Mouse (Mus musculus) lung, adult 18-20 months (tissue): ENCODE data around the gene Grxcr1.

Experiments used
- DNase-seq, 2 experiments: peaks; one replicate each; pipeline ENCODE4 v3.0.0; 2022; ENCODE audit warnings: mixed read lengths in 2 of 2

Gene Grxcr1

DNA sequence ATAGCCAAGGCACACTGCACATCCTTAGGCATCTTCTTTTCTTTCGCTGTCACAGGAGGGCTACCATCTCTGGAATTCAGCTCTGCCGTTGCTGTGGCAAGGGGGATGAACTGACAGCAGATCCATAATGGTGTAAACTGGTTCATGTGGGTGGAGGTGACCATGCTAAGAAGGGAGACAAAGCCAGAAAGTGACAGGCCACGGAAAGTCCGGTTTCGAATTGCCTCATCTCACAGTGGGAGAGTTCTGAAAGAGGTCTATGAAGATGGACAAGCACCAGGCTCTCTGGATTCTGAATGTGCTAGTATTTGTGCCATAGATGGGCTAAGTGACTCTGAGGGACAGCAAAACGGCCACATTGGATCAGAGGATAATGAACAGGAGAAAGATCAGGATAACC lies at the start of gene Grxcr1:
Gene Grxcr1 (plus strand): TSS at position 92 of the 400 bp plus-strand sequence.
- DNase-seq = no peak

DNA sequence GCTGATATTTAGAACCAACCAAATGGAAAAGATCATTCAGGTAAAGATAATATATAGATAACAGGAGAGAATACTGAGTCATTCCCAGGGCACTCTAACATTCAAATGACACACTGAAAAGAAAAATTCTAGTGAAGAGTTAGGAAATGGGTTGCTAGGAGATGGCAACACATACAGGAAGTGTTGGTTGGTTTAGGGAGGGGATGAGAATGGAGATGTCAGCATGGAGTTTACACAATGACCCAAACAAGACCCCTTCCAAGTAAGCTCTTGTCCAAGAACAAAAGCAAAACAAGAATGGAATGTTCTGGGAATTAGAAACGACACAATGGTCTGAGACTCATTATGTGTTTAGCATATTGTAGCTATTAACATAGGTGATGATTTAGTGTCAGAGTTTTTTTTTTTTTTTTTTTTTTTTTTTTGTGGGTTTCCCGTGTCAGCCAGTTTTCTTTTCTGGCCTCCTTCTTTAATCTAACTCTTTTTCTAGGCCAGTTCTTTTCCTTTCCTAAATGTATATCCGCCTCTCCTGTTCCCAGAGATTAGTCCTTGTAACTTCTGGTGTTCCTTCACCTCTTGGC lies 49.6 kb upstream of the Grxcr1 start:
- DNase-seq = no peak

DNA sequence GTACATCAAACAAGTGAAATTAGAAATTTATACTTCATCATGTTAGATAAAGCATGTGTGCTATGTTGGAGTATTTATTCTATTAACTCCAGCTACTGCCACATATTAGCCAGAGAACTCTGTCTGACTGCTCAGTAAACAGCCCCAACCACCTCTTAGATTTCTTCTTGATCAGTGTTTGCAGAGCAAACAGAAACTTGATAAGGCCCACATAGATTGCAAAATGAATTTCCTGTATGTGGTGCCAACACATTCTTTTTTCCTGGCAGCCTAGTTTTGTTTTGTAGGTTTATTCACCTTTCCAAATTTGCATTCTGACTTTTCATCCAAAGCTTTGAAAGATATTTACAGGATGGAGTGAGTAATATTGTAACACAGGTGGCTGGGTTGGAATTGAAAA lies 41.2 kb upstream of the Grxcr1 start:
- DNase-seq = peak; percentile 8 to 76

DNA sequence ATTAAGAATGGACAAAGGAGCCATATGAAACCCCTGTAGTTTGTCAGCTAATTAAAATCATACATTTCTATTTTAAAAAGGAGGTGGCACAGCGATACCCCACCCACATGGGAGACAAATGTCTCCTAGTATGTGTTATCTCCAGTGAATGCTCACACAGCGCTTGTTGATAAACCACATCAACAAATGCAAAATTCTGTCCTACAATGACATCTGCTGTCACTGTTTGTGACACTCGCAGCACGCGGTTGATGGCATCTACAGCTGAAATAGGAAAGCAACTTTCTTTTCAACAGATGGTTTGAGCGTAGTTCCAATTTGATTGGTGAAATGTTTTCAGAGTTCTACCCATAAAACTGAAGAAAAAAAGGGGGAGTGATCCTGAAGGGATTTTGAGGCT lies 29.0 kb upstream of the Grxcr1 start:
- DNase-seq = no peak

DNA sequence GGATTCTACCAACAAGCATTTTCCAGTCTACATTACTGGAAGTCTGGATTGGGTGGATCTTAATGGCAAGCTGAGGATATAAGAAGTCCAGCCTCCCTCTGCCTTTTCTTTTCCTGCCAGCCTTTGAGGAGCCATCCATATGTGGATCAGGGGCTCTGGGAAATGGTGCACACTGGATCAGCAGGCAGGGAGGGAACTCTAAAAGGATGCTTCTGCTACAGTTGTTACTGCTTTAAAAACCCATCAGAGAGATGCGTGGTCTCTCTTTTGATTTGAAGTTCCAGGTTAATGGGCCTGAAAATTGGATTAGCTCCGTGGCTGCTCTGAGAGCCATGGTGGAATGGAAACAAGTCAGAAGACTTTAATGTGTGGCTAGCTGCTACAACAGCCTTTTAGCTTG lies 27.7 kb upstream of the Grxcr1 start:
- DNase-seq = no peak

DNA sequence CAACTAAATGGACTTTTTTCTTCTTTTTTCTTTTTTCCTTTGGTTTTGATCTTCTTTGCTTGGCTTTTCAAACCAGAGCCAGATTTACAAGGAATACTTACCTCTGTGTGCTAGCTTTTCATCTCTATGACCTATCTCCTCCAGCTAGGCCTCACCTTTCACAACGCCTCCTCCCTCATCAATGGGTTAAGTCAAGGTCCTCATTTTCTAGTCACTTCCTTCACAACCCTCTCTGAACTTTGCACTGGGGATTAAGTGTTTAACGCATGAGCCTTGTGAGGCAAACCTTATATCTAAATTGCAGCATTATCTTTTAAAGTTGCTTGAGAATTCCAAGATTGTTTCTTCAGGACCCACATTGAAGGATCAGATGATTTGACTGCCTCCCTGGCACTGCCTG lies 27.2 kb upstream of the Grxcr1 start:
- no peak for DNase-seq

DNA sequence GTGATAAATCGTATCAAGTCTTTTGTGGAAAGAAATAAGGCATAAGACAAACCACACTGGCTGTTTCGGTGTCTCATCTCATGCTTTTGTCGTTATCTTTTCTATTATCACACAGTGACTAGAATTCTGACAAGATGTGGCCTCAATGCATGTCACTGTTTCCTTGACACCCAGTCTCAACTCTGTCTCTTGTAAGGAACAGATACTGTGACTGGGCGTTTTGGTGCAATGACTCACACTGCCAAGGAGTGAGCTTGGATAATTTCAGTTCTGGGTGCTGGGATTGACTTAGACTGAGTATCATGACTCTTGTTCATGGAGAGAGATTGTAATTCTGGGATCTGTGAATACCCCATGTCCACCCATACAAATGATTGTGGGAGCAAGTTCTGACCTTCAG lies 24.6 kb upstream of the Grxcr1 start:
- no peak for DNase-seq

DNA sequence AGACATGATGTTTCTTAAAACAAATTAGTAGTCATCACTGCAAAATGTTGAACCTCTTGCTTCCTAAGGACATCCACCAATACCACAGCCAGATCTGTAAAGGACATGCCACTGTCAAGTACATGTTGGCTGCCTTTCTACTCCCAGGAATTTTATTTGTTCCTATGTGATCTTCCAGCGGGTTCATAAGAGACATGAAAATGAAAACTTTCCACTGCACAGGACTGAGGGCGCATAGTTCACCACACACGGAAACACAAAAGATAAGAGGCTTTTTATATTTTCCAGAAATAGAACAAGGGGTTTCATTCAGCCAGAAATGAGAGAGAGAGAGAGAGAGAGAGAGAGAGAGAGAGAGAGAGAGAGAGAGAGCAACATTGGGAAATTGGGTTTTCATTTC lies 20.1 kb upstream of the Grxcr1 start:
- no peak for DNase-seq

DNA sequence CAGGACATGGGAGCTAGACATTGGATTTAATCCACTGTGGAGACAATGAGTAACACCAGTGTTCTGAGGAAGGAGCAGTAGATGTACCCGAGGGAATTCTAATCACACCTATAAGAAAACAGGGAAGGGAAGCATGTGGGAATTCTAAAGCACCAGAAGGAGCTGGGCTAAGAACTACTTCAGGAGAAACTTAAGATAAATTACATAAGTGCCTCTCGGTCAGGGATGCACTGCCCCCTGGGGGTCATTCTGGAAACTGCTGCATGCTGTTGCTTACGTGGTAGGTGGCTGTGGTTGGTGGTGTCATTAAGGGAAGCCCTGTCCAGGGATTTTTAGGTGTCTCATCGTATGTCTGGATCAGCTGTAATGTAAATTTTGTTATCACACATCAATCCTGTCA lies 19.0 kb upstream of the Grxcr1 start:
- peak; percentile 86 for DNase-seq

DNA sequence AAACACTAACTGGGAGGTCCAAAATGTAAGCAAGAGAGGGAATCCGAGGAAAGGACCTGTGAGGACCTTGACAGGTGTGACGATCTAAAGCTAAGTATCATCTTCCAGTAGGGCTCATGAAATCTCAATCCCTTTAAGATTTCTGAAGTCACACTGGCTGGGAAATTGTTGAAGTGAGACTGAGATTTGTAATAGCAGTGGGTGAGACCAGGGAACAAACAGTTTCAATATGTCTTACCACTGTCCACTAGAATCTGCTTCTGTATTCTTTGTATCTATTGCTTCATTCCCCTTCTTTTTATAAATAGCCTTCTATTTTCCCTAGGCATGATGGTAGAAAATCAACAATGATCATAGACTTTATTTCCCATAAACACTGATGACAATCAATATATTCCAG lies 10.8 kb upstream of the Grxcr1 start:
- DNase-seq = no peak

DNA sequence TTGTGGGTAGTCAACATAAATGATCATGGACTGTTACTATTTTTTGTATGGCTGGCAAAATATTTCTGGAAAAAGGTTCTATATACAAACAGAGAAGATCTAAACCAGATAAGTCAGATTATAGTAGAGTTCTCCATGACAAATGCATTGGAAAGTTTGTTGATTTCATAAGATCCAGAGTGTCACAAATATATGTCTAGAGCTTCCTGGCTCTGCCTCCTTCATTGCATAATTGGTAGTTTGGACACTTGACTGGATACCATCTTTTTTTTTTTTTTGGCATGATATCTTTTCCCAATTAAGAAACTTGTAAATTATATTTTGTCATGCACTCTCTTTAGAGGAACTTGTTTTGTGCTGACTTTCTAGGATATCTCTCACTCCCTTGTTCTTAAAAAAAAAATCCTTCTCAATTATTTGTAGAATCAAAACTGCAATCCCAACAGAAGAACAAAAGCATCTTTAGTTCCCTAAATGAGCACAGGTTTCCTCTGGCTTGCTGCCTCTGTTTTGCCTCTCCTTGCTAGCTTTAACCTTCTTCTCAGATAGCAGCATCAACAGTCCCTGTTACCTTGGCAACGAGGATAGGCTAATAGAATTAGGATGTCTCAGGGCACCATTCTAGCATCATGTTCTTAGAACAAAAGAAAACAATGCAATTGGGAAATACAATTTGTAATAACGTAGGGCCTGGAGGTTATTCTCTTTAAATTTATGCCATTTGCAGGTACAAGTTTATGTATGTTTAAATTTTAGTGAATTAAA lies 4.8 kb upstream of the Grxcr1 start:
- DNase-seq = no peak

DNA sequence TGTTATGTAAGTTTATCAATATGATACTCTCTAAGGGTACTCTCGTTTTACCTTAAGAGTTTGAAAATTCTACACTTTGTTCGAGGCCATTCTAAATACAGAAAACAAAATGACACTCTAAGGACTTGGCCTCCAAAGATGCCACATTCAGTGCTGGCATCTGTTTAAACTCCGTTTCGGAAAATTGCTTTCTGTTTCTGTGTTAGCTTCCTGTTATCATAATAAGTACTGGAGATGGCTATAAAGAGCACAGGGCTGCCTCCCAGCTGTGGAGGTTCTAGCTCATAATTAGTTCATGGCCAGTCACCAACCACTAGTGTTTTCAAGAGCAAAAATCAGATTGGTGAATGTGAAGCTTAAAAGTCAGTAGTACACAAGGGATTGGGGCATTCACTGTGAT lies 4.2 kb upstream of the Grxcr1 start:
- DNase-seq = no peak

DNA sequence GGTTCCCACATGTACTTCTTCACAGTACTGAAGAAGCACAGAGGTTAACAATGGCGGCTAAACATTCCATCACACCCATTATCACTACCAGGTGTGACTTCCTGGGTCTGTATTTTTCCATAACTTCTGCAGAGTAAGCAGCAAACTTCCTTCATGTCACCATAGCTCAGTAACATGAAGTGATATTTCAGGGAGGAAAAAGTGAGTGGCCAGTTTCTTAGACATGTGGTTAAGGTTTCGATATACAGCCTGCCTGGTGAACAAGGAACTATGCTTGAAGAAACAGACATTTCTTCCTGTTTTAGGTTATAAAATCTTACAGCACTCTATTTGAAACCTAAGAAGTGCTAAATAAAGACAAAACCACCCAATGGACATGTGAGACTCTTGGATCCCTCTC lies 1.7 kb downstream of the Grxcr1 start:
- no peak for DNase-seq

DNA sequence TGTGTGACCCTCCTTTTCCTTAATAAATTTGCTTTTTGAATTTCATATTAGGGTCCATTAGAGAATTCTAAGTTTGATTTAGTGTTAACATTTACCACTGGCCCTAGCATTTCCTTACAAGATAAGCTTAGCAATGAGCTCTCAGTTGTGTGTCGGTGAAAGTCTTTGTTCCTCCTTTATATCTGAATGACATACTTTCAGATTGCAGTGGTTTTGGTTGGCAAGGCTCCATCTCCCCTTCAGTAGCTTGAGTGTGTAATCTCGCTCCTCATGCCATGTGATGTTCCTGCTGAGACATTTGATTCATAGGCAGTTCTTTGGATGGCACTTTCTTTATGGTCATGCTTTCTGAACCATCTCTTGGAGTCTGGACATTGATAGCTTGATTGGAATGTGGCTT lies 7.4 kb downstream of the Grxcr1 start:
- DNase-seq = peak; percentile 7 to 9

DNA sequence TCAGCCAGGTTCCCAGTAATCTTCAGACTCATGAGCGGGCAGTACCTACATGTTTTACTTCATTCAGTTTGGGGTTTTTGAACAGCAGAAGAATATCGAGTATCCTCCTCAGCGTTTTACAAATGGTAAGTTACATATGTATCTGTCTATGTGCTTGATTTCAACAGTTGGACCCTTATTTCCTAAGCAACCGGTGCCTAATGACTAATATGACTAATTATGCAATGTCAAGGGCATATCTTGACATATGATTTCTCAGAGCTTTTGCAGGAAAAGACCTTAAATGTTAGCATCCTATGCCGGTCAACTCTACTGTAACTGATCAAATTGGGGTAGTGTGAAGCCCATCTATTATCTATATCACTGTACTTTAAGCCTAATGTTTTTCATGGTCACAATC lies 11.7 kb downstream of the Grxcr1 start:
- DNase-seq = no peak

DNA sequence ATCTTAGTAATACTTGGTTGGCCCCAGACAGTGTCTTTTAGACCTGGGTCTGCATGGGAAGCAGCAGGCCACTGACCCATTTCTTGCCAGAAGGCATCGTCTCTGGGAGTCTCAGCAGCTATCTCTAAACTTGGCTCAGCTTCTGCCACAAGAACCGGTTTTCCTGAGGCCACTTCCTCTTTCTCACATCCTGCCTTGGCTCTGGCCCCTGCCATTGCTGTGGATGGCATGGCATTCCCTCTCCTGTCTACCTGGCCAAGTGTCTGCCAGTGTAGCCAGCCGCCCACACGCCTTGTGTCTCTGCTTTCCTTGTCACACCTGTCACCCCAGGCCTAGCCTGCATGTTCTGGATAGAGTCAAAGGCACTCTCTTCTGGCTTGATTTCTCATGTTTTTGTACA lies 17.1 kb downstream of the Grxcr1 start:
- DNase-seq = no peak

DNA sequence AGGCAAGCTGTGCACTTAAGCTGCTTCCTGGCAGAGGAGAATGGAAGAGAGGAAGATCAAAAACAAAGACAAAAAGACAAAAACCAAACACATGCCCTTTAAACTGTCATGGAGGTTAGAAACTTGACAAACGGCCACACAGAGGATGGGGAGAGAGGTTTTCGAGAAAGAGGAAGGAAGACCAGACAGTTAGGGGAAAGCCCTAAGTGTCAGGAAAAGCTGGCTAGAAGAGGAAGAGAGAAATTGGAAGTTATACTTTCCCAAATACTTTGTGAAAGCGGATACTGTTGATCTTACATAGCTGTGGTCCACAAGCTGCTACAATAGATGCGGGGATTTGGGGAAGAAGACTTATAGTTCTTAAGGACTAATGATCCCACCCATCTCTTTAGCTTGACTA lies 17.9 kb downstream of the Grxcr1 start:
- DNase-seq = no peak

DNA sequence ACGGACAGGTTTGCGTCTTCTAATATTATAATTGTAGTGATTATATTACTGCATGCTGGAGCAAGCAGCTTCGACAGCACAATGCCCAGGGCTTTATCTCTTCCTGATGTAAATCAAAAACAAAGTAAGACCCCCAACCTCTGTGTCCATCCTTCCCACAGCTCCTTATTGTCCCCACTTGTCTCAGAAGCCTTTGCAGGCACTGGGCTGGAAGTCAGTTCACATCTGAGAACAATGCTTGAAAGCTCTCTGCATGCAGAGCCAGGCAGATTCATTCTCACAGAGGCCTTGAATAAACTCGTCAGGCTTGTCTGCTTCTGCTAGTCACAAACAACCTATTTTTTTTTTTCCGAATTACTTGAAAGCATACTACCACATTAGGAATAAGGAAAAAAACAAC lies 19.5 kb downstream of the Grxcr1 start:
- DNase-seq = no peak

DNA sequence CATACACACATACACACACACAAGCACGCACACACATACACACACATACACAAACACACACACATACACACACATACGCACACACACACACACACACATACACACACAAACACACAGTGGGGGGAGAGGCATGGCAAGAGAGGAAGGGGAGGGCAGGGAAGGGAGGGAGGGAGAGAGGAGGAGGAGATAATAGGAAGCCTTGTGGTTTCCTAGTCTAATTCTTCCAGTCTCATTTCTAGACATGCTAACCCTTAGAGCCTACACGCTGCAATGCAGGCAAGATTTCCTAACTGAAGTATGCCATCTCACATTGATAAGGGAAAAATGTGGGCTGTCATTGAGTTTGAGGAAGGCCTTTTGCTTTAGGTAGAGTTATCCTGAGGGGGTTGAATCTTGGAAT lies 25.9 kb downstream of the Grxcr1 start:
- DNase-seq = no peak

DNA sequence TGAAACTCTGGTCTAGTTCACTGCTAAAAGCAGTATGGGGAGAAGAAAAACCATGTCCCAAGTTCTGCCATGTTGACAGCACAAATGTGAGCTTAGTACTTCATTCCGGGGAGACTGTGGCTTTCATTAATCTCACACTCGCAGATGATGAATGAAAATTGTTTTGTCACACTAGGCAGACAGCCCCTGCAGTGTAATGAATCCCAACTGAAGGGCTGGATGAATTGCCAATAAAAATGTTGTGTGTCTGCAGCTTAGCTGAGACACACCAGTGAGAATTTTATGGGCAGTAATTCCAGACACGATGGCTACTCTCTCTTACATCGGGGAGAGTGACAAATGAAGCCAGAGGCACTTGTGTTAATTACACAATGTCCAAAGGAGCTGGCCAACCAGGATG lies 37.1 kb downstream of the Grxcr1 start:
- no peak for DNase-seq

DNA sequence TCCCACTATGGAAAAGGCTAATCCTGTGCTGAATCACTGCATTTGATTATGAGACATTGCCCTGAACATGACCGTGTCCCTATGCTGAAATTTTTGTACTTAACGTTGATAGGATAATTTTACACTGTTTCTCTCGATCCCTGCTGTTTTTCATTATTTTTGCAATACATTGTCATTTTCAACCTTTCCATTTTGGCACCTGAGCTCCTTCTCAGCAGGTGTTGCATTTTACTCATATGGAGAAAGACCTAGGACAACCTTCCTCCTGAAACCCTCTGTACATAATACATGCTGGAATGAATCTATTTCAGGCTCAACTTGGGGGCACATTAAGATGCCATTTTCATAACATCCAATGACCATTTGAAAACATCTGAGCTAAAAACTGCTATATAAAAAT lies 38.7 kb downstream of the Grxcr1 start:
- DNase-seq = no peak

DNA sequence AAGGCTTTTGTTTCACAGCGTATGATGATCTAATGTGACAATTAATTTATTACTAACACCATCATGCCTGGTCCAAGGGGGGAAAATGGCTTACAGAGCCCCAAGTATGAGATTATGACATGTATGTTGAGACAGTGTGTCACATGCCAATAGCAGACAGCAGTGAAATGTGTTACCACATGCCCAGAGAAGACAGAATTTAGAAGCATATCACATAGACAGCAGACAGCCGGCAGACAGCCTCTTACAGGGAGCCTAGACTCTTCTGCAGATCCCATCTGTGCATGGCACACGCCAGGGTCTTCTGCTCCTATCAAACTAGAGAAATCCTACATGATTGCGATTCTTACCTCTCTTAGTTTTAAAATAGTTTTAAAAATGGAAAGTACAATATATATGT lies 40.2 kb downstream of the Grxcr1 start:
- no peak for DNase-seq

DNA sequence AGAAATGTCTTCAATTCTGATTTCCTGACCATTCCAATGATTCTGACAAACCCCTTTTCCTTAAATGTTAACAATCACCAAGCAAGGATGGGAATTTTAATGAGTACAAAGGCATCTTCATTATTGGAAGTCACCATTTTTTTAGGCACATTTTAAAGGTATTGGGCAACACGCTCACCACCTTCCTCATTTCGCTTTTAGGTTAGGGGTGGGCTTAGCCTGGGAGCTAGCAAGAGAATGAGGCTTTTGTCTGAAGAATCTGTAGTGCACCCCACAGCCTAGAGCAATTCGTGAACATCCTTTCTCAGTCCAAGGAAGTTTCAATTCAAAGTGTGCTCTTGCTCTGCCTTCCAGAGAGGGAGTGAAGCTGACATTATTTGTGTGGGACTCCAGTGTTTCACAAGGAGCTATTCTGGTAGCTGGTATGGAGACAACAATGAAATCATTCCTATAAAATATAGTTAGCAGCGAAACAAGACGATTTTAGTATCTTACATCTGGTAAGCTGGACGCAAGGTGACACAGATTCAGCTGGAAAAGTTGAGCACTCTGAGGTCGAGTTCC lies 55.0 kb downstream of the Grxcr1 start:
- DNase-seq = no peak

DNA sequence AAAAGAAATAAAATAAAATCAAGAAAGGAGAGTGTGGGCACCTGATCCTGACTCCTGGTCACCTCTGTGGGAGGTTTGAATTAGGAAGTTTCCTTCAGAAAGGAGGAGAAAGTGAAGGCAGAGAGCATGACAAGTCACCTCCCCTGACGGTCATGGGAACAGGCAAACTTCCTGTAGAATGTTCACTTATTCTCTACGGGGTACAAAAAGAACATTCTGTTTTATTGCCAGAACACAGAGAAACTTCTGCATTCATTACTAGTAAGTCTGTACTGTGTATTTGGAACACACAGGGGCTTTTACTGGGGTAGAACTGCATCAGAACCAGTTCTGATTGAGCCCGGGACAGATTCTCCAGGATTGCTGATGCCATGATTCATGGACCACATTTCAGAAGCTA lies 55.5 kb downstream of the Grxcr1 start:
- DNase-seq = no peak

DNA sequence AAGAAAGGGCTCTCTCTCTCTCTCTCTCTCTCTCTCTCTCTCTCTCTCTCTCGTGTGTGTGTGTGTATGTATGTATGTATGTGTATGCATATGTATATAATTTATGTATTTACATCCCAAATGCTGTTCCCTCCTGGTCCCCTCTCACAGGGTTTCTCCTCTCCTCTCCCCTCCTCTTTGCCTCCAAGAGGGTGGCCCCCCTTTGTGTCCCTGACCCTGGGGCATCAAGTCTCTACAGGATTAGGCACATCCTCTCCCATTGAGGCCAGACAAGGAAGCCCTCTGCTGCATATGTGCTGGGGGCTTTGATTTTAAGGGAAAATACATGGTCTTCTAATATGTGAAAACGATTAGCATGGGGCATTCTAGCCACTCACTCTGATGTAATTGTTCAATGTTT lies 61.5 kb downstream of the Grxcr1 start:
- DNase-seq = no peak
